Mouse (Mus musculus) CH12.LX (cell line): ENCODE data around the gene Parp1.

Source experiments
- CHD1 ChIP-seq: IDR thresholded peaks from 2 replicates; pipeline ENCODE4 v1.6.1; 2012; ENCODE audit warnings: low read depth, low read length, improper control_type of control experiment, inconsistent platforms
- CTCF ChIP-seq, 2 experiments: IDR thresholded peaks in 1 of 2; conservative IDR thresholded peaks in 1 of 2; 2 replicates each; pipeline ENCODE4 v1.5.1; 2011 to 2012; ENCODE audit warnings: low read depth in 2 of 2, low read length in 2 of 2, improper control_type of control experiment in 1 of 2, inconsistent platforms in 1 of 2, mild to moderate bottlenecking in 1 of 2, moderate library complexity in 1 of 2
- E2F4 ChIP-seq: IDR thresholded peaks from 2 replicates; pipeline ENCODE4 v1.6.1; 2011; ENCODE audit warnings: low read depth, low read length, improper control_type of control experiment; ENCODE audit not compliant: insufficient replicate concordance
- EP300 ChIP-seq: IDR thresholded peaks from 2 replicates; pipeline ENCODE4 v1.6.1; 2011; ENCODE audit warnings: low read length, improper control_type of control experiment
- HCFC1 ChIP-seq: IDR thresholded peaks from 2 replicates; pipeline ENCODE4 v1.6.1; 2012; ENCODE audit warnings: low read depth, mild to moderate bottlenecking, inconsistent platforms, low read length, improper control_type of control experiment
- MAFK ChIP-seq: IDR thresholded peaks from 2 replicates; pipeline ENCODE4 v1.6.1; 2011; ENCODE audit warnings: low read length, improper control_type of control experiment; ENCODE audit not compliant: insufficient replicate concordance
- MAX ChIP-seq: IDR thresholded peaks from 2 replicates; pipeline ENCODE4 v1.6.1; 2011; ENCODE audit warnings: low read length, improper control_type of control experiment
- MYC ChIP-seq: IDR thresholded peaks from 2 replicates; pipeline ENCODE4 v1.6.1; 2011; ENCODE audit warnings: low read depth, mild to moderate bottlenecking, improper control_type of control experiment, low read length
- POLR2A ChIP-seq: IDR thresholded peaks from 2 replicates; pipeline ENCODE4 v1.6.1; 2011; ENCODE audit warnings: low read depth, mild to moderate bottlenecking, improper control_type of control experiment, low read length
- POLR2AphosphoS2 ChIP-seq: IDR thresholded peaks from 2 replicates; pipeline ENCODE4 v1.6.1; 2011; ENCODE audit warnings: low read depth, low read length, improper control_type of control experiment
- RAD21 ChIP-seq: IDR thresholded peaks from 2 replicates; pipeline ENCODE4 v1.6.1; 2011; ENCODE audit warnings: low read depth, mild to moderate bottlenecking, low read length, improper control_type of control experiment, moderate library complexity
- ZC3H11A ChIP-seq: IDR thresholded peaks from 2 replicates; pipeline ENCODE4 v1.6.1; 2012; ENCODE audit warnings: low read depth, mild to moderate bottlenecking, inconsistent platforms, low read length, improper control_type of control experiment

- no peak for TF ChIP-seq CTCF (conservative IDR thresholded peaks at IDR 0.05 in 1 of 2, IDR thresholded peaks at IDR 0.05 in 1 of 2; ENCODE audit: low read depth in 2 of 2, low read length in 2 of 2)
- no peak for TF ChIP-seq MAX
- TF ChIP-seq EP300, result no peak
- TF ChIP-seq ZC3H11A, result no peak
- TF ChIP-seq CHD1, result no peak
- TF ChIP-seq POLR2A, result no peak
- no peak for TF ChIP-seq E2F4
- no peak for TF ChIP-seq HCFC1
- TF ChIP-seq MAFK, result no peak
- TF ChIP-seq RAD21, result no peak
- no peak for TF ChIP-seq MYC
- TF ChIP-seq POLR2AphosphoS2, result no peak
These were observed 43.4 kb upstream of the Parp1 start for GRCm38 (mm10) chr1:180525301-180525700.
